11 mouse cellular contexts compared by ENCODE assay signal in the genomic region with DNA sequence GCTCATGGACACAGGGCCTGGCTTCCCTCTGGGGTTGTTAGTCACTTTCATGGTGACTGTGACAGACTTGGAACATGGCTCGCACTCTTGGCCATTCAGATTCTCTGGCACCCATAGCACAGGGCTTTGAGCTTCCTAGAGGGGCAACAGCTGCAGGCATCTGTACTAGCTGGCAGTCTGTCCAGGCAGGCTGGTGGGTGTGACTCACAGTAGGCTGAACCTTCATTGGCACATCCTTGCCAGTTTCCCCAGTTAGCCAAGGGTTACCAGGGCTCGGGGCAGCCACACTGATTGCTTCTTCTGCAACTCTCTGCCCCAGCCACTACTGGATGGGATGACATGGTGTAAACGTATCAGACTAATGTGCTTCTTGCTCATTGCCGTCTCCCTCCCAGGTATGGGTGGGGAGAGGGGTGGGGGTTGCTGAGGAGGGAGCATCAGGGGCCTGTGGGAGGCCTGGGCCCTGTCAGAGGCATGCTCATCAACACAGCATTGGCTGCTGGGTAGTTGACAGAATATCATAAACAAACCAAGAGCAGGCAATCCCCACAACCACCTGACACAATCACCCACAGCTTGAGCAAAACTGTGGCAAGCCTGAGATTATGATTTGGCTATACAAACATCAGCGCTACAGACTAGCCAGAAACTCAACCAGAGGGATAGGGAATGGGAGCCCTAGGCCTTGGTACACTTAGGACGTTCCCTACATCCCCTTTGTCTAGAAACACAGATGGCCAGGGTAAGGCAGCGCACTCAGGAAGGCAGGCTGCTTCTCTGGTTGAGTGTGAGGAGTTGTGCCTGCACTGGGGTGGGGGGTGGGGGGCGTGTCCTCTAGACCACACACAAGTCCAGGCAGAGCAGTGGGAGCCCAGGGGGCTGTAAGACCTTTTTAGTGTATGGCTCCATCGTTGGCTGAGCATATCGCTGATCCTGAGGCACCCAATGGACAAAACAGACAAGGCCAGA.
DNase-seq lines count a peak whose midpoint lies in the region; ATAC-seq and TF ChIP-seq lines count a peak whose summit lies in the region.
"Had no signal": no experiment of that assay in that cellular context is flagged by ENCODE, and none has a peak within 500 bp of the region (broad histone marks: within the 10 kb centered on the region; RNA-seq: fewer than 3 reads in every experiment).

No protein-coding gene starts in this region.

- WGBS in cerebellum, adult 2 months, result 75% methylated on average over 10 of the region's 10 CpGs

- intact Hi-C loops in heart, postnatal 25 days (cut with DNase I), result no loop called here

- no peak overlapping the region for H3K4me3 ChIP-seq in cerebellum, adult 2 months (replicated peaks; ENCODE audit: insufficient read depth, low read depth, low read length)
- H3K4me3 ChIP-seq: liver, embryonic 15.5 days; stomach, embryonic 15.5 days had no signal

- TF ChIP-seq CTCF in brain, embryonic 14.5 days (IDR thresholded peaks at IDR 0.05; ENCODE audit: borderline replicate concordance, extremely low read depth, insufficient read depth, insufficient read length), result no peak
- no peak for TF ChIP-seq CTCF in cerebellum, adult 2 months (IDR thresholded peaks at IDR 0.05; ENCODE audit: borderline replicate concordance, insufficient read depth, low read depth, low read length)

- no peak overlapping the region for H3K27ac ChIP-seq in cerebellum, adult 2 months (ENCODE audit: insufficient read depth, low read length)
- H3K27ac ChIP-seq: liver, embryonic 15.5 days; stomach, embryonic 15.5 days had no signal

- no peaks in the 10 kb centered on the region; the same call in 1 of the 2 replicates for H3K27me3 ChIP-seq in cerebellum, adult 2 months (ENCODE audit: control insufficient read depth, insufficient read depth, low read length)
- H3K27me3 ChIP-seq: liver, embryonic 15.5 days; stomach, embryonic 15.5 days had no signal

- no peaks in the 10 kb centered on the region for H3K4me1 ChIP-seq in cerebellum, adult 2 months (ENCODE audit: control insufficient read depth, insufficient read depth, low read length)
- H3K4me1 ChIP-seq: liver, embryonic 15.5 days; stomach, embryonic 15.5 days had no signal

- DNase-seq in gastrocnemius, postnatal 10 days, result peak; percentile 47
- DNase-seq in gastrocnemius, adult 18-20 months (ENCODE audit: low spot score), result no peak
- DNase-seq in brain, embryonic 14.5 days (ENCODE audit: low read depth), result peak; percentile 48
- peak; percentile 34 for DNase-seq in heart, postnatal 25 days (ENCODE audit: low spot score)
- peak; percentile 36 to 83 for DNase-seq in lung, postnatal 4 days
- DNase-seq in cerebellum, adult 2 months, result no peak
- no peak for DNase-seq in frontal cortex, postnatal 14 days (ENCODE audit: low spot score in 2 of 2)

- TF ChIP-seq POLR2A in brain, embryonic 14.5 days (IDR thresholded peaks at IDR 0.05; ENCODE audit: borderline replicate concordance, extremely low read depth, insufficient read depth, insufficient read length, poor library complexity, severe bottlenecking), result no peak
- TF ChIP-seq POLR2A in cerebellum, adult 2 months (IDR thresholded peaks at IDR 0.05; ENCODE audit: borderline replicate concordance, insufficient read depth, low read length), result no peak

- no peak for ATAC-seq in megakaryocyte, adult 5-6 weeks (ENCODE audit: poor library complexity, severe bottlenecking)
- ATAC-seq: activated CD4-positive, CD25-positive, alpha-beta regulatory T cell, adult 4 months had no signal

Comparison
In these comparisons a context has a peak if more than half of its experiments do, and no peak if none do; other contexts are left out.
1. DNase-seq: peak in gastrocnemius, postnatal 10 days (single experiment), brain, embryonic 14.5 days (single experiment), heart, postnatal 25 days (single experiment) and lung, postnatal 4 days (2 of 2); none in gastrocnemius, adult 18-20 months (single experiment), cerebellum, adult 2 months (0 of 2) and frontal cortex, postnatal 14 days (0 of 2).